Mouse (Mus musculus) left cerebral cortex, postnatal 14 days (tissue): ENCODE results near the gene Pdlim7. TPM values are rescaled to one million over a fixed set of nuclear protein-coding genes. Genes with fewer than 3 reads are reported as not detected.

ENCODE experiments used
- DNase-seq, 2 experiments: peaks; one replicate each; pipeline ENCODE4 v3.0.0; 2021 to 2022; ENCODE audit warnings: low spot score in 2 of 2, mixed read lengths in 1 of 2
- intact Hi-C: fragments of 180-260 bp; cut with DNase I; formaldehyde crosslinking; loops from one replicate; pipeline ENCODE4 v1.15.1; 2025
- microRNA-seq, 2 experiments: library from miRNA; unstranded; fragments of <30 nt; microRNA quantifications; one replicate each; pipeline ENCODE4 v1.2.0; 2022
- total RNA-seq, 2 experiments: library from RNA; stranded (reverse); gene quantifications; 2 replicates each; pipeline ENCODE4 v1.2.3; 2021

The Pdlim7 gene
- total RNA-seq, 2 experiments from 2014 or later: 66.0 to 79.4 TPM

GRCm38 (mm10) chr13:55448131-55448530 is 65.3 kb downstream of the Pdlim7 start:
- intact Hi-C loops: no loop called here
- no peak for DNase-seq

- intact Hi-C loops: no loop called here
- no peak for DNase-seq
These were observed 65.9 kb downstream of the Pdlim7 start for GRCm38 (mm10) chr13:55447543-55447943.

GRCm38 (mm10) chr13:55446483-55447105 is 66.9 kb downstream of the Pdlim7 start:
- DNase-seq: no peak
- intact Hi-C loops: no loop called here

Small RNA genes within 50 kb of the gene (microRNA-seq; reads per million reads assigned to microRNA genes)
- 2.1 to 3.4 reads per million in 2 experiments for gene Mir6943
- 117 to 164 reads per million in 2 experiments for gene Mir6944
- gene Mir6945: 12.9 to 13.1 reads per million in 2 experiments

Other genes starting within 250 kb of the Pdlim7 start
- gene Prelid1, start 193.2 kb downstream of the Pdlim7 start, total RNA-seq: 100 to 1,000 TPM; 161 to 168 TPM
- 10 to 100 TPM; 73.7 to 74.0 TPM for gene Rab24, start 191.7 kb downstream of the Pdlim7 start, total RNA-seq
- 1 to 10 TPM; 1.2 to 1.6 TPM for gene Mxd3, start 183.9 kb downstream of the Pdlim7 start, total RNA-seq
- 10 to 100 TPM; 47.5 to 51.0 TPM for gene Lman2, start 150.9 kb downstream of the Pdlim7 start, total RNA-seq
- 10 to 100 TPM; 33.3 to 35.4 TPM for gene Rgs14, start 143.9 kb downstream of the Pdlim7 start, total RNA-seq
- under 1 TPM in 1 of 2 experiments, not detected in 1; 0.72 TPM for gene Slc34a1, start 115.5 kb downstream of the Pdlim7 start, total RNA-seq
- gene Pfn3, start 98.4 kb downstream of the Pdlim7 start, total RNA-seq: under 1 TPM in 1 of 2 experiments, not detected in 1; 0.70 TPM
- under 1 TPM in 1 of 2 experiments, not detected in 1; 0.30 TPM for gene F12, start 86.9 kb downstream of the Pdlim7 start, total RNA-seq
- gene Grk6, start 68.6 kb downstream of the Pdlim7 start, total RNA-seq: 10 to 100 TPM; 67.5 to 67.8 TPM
- gene Prr7, start 49.4 kb downstream of the Pdlim7 start, total RNA-seq: 100 to 1,000 TPM in 1 of 2 experiments, 10 to 100 TPM in 1; 98.9 to 104 TPM
- gene Dbn1, start 25.6 kb downstream of the Pdlim7 start, total RNA-seq: 100 to 1,000 TPM; 326 to 327 TPM
- gene Dok3, start 15.6 kb upstream of the Pdlim7 start, total RNA-seq: 1 to 10 TPM; 6.2 to 7.9 TPM
- gene Ddx41, start 23.0 kb upstream of the Pdlim7 start, total RNA-seq: 10 to 100 TPM; 47.5 to 50.9 TPM
- 10 to 100 TPM; 62.8 to 71.1 TPM for gene Fam193b, start 57.4 kb upstream of the Pdlim7 start, total RNA-seq
- gene Tmed9, start 60.1 kb upstream of the Pdlim7 start, total RNA-seq: 100 to 1,000 TPM; 117 to 123 TPM
- 10 to 100 TPM; 22.6 to 23.3 TPM for gene B4galt7, start 86.2 kb upstream of the Pdlim7 start, total RNA-seq
- gene Caml, start 109.3 kb upstream of the Pdlim7 start, total RNA-seq: 10 to 100 TPM; 41.2 to 49.3 TPM
- gene Ddx46, start 121.4 kb upstream of the Pdlim7 start, total RNA-seq: 10 to 100 TPM; 37.8 to 44.3 TPM
- gene B230219D22Rik, start 179.4 kb upstream of the Pdlim7 start, total RNA-seq: 10 to 100 TPM; 86.0 to 89.1 TPM
- gene Txndc15, start 201.0 kb upstream of the Pdlim7 start, total RNA-seq: 10 to 100 TPM; 68.4 to 69.2 TPM
- gene Pcbd2, start 213.7 kb upstream of the Pdlim7 start, total RNA-seq: 10 to 100 TPM; 22.9 to 23.4 TPM